Mouse (Mus musculus): ENCODE measurements around the gene Col5a1. TPM values are rescaled to one million over a fixed set of nuclear protein-coding genes. Genes with fewer than 3 reads are reported as not detected.

The Col5a1 gene
- polyA plus RNA-seq, 1 experiment from 2014 or later = 10.9 TPM

GRCm38 (mm10) chr2:27876724-27877504 is 9.3 kb upstream of the Col5a1 start:
- H3K9ac ChIP-seq (replicated peaks) = no peak overlapping the region
- no peak overlapping the region for H3K4me2 ChIP-seq (ENCODE audit: low read depth, low read length)
- H3K4me3 ChIP-seq (ENCODE audit: low read depth, low read length) = no peak overlapping the region
- no peaks in the 10 kb centered on the region for H3K4me1 ChIP-seq (ENCODE audit: insufficient read depth)
- TF ChIP-seq CTCF (IDR thresholded peaks at IDR 0.05; ENCODE audit: low read depth) (no peak), EP300 (IDR thresholded peaks at IDR 0.05; ENCODE audit: low read depth) (no peak)
- H3K9me3 ChIP-seq (ENCODE audit: low read length) = no peaks in the 10 kb centered on the region
- 79% methylated on average over 13 of the region's 13 CpGs for WGBS (ENCODE audit: insufficient replicate concordance)
- ATAC-seq (no peak), DNase-seq (no peak)
- no peaks in the 10 kb centered on the region for H3K27me3 ChIP-seq (ENCODE audit: insufficient read depth, low read length)
- H3K36me3 ChIP-seq (replicated peaks; ENCODE audit: insufficient read depth, low read length) = no peaks in the 10 kb centered on the region
- no peak overlapping the region for H3K27ac ChIP-seq (ENCODE audit: low read depth)

GRCm38 (mm10) chr2:27878066-27878465 is 8.2 kb upstream of the Col5a1 start:
- H3K9me3 ChIP-seq (ENCODE audit: low read length) = no peaks in the 10 kb centered on the region
- H3K4me2 ChIP-seq (ENCODE audit: low read depth, low read length) = no peak overlapping the region
- TF ChIP-seq CTCF (IDR thresholded peaks at IDR 0.05; ENCODE audit: low read depth) (no peak), EP300 (IDR thresholded peaks at IDR 0.05; ENCODE audit: low read depth) (no peak)
- no peak overlapping the region for H3K4me3 ChIP-seq (ENCODE audit: low read depth, low read length)
- DNase-seq = no peak
- no peak overlapping the region for H3K27ac ChIP-seq (ENCODE audit: low read depth)
- ATAC-seq = no peak
- no peaks in the 10 kb centered on the region for H3K27me3 ChIP-seq (ENCODE audit: insufficient read depth, low read length)
- H3K9ac ChIP-seq (replicated peaks) = no peak overlapping the region
- H3K4me1 ChIP-seq (ENCODE audit: insufficient read depth) = no peaks in the 10 kb centered on the region
- 70% methylated on average over 5 of the region's 5 CpGs for WGBS (ENCODE audit: insufficient replicate concordance)
- no peaks in the 10 kb centered on the region for H3K36me3 ChIP-seq (replicated peaks; ENCODE audit: insufficient read depth, low read length)

GRCm38 (mm10) chr2:27883276-27883675 is 2.9 kb upstream of the Col5a1 start:
- DNase-seq = no peak
- Histone ChIP-seq H3K36me3 (replicated peaks; ENCODE audit: insufficient read depth, low read length) (no peaks in the 10 kb centered on the region), H3K27me3 (ENCODE audit: insufficient read depth, low read length) (peaks cover 36% of the 10 kb centered on the region), H3K27ac (ENCODE audit: low read depth) (no peak overlapping the region), H3K4me2 (ENCODE audit: low read depth, low read length) (no peak overlapping the region), H3K4me3 (ENCODE audit: low read depth, low read length) (no peak overlapping the region), H3K9me3 (ENCODE audit: low read length) (no peaks in the 10 kb centered on the region), H3K9ac (replicated peaks) (no peak overlapping the region), H3K4me1 (ENCODE audit: insufficient read depth) (no peaks in the 10 kb centered on the region; the same call in 1 of the 2 replicates)
- no peak for TF ChIP-seq CTCF (IDR thresholded peaks at IDR 0.05; ENCODE audit: low read depth)
- TF ChIP-seq EP300 (IDR thresholded peaks at IDR 0.05; ENCODE audit: low read depth) = no peak
- ATAC-seq = no peak
- 82% methylated on average over 7 of the region's 7 CpGs for WGBS (ENCODE audit: insufficient replicate concordance)

GRCm38 (mm10) chr2:27885456-27886147 is 623 bp upstream of the Col5a1 start:
- Histone ChIP-seq H3K9ac (replicated peaks) (peak overlapping the region; percentile 41; the same call in 1 of the 2 replicates), H3K9me3 (ENCODE audit: low read length) (no peaks in the 10 kb centered on the region), H3K27me3 (ENCODE audit: insufficient read depth, low read length) (peaks cover 40% of the 10 kb centered on the region), H3K4me3 (ENCODE audit: low read depth, low read length) (peak overlapping the region; percentile 55), H3K27ac (ENCODE audit: low read depth) (no peak overlapping the region), H3K36me3 (replicated peaks; ENCODE audit: insufficient read depth, low read length) (no peaks in the 10 kb centered on the region), H3K4me1 (ENCODE audit: insufficient read depth) (no peaks in the 10 kb centered on the region; the same call in 1 of the 2 replicates), H3K4me2 (ENCODE audit: low read depth, low read length) (peak overlapping the region; percentile 79)
- peak; percentile 53 for ATAC-seq
- DNase-seq = no peak
- TF ChIP-seq CTCF (IDR thresholded peaks at IDR 0.05; ENCODE audit: low read depth) = no peak
- 14% methylated on average over 12 of the region's 12 CpGs for WGBS (ENCODE audit: insufficient replicate concordance)

- Histone ChIP-seq H3K4me3 (ENCODE audit: low read depth, low read length) (peak overlapping the region; percentile 55), H3K27ac (ENCODE audit: low read depth) (peak overlapping the region; percentile 26; the same call in 1 of the 2 replicates), H3K36me3 (replicated peaks; ENCODE audit: insufficient read depth, low read length) (no peaks in the 10 kb centered on the region), H3K27me3 (ENCODE audit: insufficient read depth, low read length) (peaks cover 40% of the 10 kb centered on the region), H3K9me3 (ENCODE audit: low read length) (no peaks in the 10 kb centered on the region), H3K9ac (replicated peaks) (peak overlapping the region; percentile 41), H3K4me2 (ENCODE audit: low read depth, low read length) (peak overlapping the region; percentile 79), H3K4me1 (ENCODE audit: insufficient read depth) (no peaks in the 10 kb centered on the region; the same call in 1 of the 2 replicates)
- peak; percentile 30 for DNase-seq
- 1% methylated on average over 59 of the region's 67 CpGs for WGBS (ENCODE audit: insufficient replicate concordance)
- ATAC-seq = 0 out of 2 replicates have a peak, but pooled peaks have one; percentile 5
- TF ChIP-seq EP300 (IDR thresholded peaks at IDR 0.05; ENCODE audit: low read depth) (no peak), CTCF (IDR thresholded peaks at IDR 0.05; ENCODE audit: low read depth) (peak; percentile 45; the same call in 1 of the 2 replicates)
Measured at GRCm38 (mm10) chr2:27886608-27887460, 609 bp downstream of the Col5a1 start.
